Mouse (Mus musculus) kidney, embryonic 14.5 days (tissue): ENCODE measurements at regions not wholly inside any gene's neighbourhood (a gene's known extent, or its start where the extent isn't known, plus 50 kb on each side); places are given as distances from the start of the nearest gene placed in this dataset.

ENCODE experiments used
- ATAC-seq: fragments of 200-750 bp; cut with Nextera tagmentation; 2 replicates; pipeline ENCODE4 v1.8.0; 2017; ENCODE audit warnings: moderate number of reproducible peaks, mild to moderate bottlenecking, moderate TSS enrichment, moderate library complexity; ENCODE audit not compliant: low FRiP score, low TSS enrichment
- H3K27ac ChIP-seq: fragments of 300-500 bp; sonication (generic); 2 replicates; pipeline ENCODE4 v1.5.1; 2014; ENCODE audit warnings: low read depth, mild to moderate bottlenecking, low read length, moderate library complexity, mixed read lengths
- H3K27me3 ChIP-seq: fragments of 300-500 bp; sonication (generic); 2 replicates; pipeline ENCODE4 v1.6.1; 2014; ENCODE audit warnings: mild to moderate bottlenecking, low read length; ENCODE audit not compliant: control insufficient read depth, insufficient read depth
- H3K36me3 ChIP-seq: fragments of 300-500 bp; sonication (generic); 2 replicates; pipeline ENCODE4 v1.6.1; 2014; ENCODE audit warnings: low read length, mixed read lengths; ENCODE audit not compliant: control insufficient read depth, insufficient read depth
- H3K4me1 ChIP-seq: fragments of 300-500 bp; sonication (generic); 2 replicates; pipeline ENCODE4 v1.6.1; 2014; ENCODE audit warnings: low read length, mixed read lengths; ENCODE audit not compliant: control insufficient read depth, insufficient read depth
- H3K4me2 ChIP-seq: fragments of 300-500 bp; sonication (generic); replicated peaks from 2 replicates; pipeline ENCODE4 v1.6.1; 2014; ENCODE audit warnings: low read depth, mild to moderate bottlenecking, low read length
- H3K4me3 ChIP-seq: fragments of 300-500 bp; sonication (generic); 2 replicates; pipeline ENCODE4 v1.5.1; 2014; ENCODE audit warnings: mild to moderate bottlenecking, low read length
- H3K9ac ChIP-seq: fragments of 300-500 bp; sonication (generic); 2 replicates; pipeline ENCODE4 v1.6.1; 2014; ENCODE audit warnings: low read depth, mild to moderate bottlenecking, low read length, moderate library complexity
- H3K9me3 ChIP-seq: fragments of 300-500 bp; sonication (generic); 2 replicates; pipeline ENCODE4 v1.6.1; 2016; ENCODE audit warnings: low read length; ENCODE audit not compliant: control insufficient read depth
- WGBS: fragments of 180-500 bp; shearing (Covaris S2); extraction: QIAGEN DNeasy Blood & Tissue Kit; methylation state at CpG from one replicate; pipeline ENCODE4 v1.1.7; 2014; 5-methylcytosine and 5-hydroxymethylcytosine counted together

DNA sequence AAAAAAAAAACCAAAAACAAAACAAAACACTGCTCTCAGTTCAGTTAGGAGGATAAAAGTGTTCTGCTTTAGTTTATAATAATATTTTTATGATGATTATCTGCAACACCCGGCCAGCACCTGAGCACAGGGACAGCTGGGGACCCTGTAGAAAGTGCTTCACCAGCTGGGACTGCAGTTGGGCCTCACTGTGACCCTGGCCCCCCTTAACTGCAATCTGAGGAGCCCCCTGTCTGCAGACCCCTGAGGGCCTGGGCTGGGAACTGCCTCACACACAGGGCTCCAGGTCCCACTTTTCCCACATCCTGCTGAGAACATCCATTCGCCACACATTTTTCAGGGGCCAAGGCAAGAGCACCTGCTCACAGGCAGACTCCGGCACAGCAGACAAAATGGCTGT is 437.6 kb downstream of the Rps24 start:
- Histone ChIP-seq H3K4me3 (no peak overlapping the region), H3K27ac (no peak overlapping the region), H3K27me3 (no peaks in the 10 kb centered on the region), H3K9ac (no peak overlapping the region), H3K4me1 (0 out of 2 replicates have a peak, but pooled peaks cover 3% of the 10 kb centered on the region), H3K4me2 (no peak overlapping the region), H3K36me3 (no peaks in the 10 kb centered on the region), H3K9me3 (no peaks in the 10 kb centered on the region)
- 76% methylated on average over 3 of the region's 3 CpGs for WGBS
- no peak for ATAC-seq

DNA sequence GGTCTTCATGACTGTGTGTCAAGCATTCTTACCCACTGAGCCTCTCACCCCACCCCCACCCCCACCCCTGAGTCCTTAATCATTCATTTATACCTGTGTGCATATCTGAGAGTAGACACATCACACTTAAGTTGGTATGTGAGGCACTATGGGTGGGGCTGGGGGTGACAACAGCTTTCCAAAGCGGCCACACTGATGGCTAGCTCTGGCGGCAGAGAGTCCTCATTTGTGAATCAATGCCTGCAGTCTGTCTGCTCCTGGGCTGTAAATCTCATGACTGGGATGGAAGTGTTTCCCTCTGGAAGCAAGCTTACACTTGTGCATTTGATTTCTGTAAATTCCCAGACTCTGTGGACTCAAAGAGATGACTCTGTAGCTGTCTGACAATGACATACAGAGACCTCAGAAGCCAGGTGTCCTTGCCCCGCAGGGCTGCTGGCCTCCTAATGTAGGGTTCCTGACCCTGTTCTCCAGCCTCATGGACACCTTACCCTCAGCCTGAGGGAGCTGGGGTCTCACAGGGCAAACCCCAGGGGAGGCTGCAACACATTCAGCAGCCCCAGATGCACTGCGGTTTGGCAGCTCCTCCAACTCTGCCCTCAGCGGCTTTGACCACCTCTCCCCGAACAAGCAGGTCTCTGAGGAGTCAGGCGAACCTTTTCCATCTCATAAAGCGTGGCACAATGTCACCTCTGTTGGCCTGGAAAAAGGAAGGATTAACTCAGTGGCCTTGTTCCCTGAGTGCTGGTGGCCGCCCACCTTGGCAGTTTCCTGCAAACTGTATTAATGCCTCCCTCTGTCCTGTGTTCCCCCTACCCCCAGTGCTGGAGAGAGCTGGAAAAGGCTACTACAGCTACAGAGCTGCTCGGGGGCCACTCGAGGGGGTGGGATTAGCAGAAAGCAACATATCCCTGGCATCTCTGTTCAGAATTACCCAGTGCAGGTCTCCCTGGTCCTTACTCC is 439.4 kb downstream of the Rps24 start:
- H3K27me3 ChIP-seq: no peaks in the 10 kb centered on the region
- no peak overlapping the region for H3K27ac ChIP-seq
- H3K9ac ChIP-seq: no peak overlapping the region
- no peaks in the 10 kb centered on the region for H3K36me3 ChIP-seq
- H3K9me3 ChIP-seq: no peaks in the 10 kb centered on the region
- H3K4me2 ChIP-seq: no peak overlapping the region
- ATAC-seq: no peak
- no peak overlapping the region for H3K4me3 ChIP-seq
- WGBS: 31% methylated on average over 11 of the region's 11 CpGs
- H3K4me1 ChIP-seq: peaks cover 8% of the 10 kb centered on the region; the same call in 1 of the 2 replicates

DNA sequence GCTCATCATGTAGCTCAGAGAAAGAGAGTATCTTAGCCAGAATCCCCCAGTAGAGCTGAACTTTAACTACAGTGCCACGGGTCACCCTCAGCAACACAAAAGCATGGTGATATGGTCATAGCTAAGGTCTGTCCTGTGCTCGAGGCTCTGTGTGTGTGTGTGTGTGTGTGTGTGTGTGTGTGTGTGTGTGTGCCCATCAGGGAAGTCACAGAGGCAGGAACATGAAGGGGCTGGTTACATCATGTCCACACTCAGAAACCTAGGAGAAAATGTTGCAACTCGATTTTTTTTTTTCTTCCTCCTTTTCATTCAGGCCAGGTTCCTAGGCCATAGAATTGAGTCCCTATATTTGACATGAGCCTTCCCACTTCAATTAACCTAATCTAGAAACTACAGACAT is 441.8 kb downstream of the Rps24 start:
- Histone ChIP-seq H3K9ac (no peak overlapping the region), H3K4me3 (no peak overlapping the region), H3K27me3 (no peaks in the 10 kb centered on the region), H3K36me3 (no peaks in the 10 kb centered on the region), H3K4me1 (peaks cover 8% of the 10 kb centered on the region; the same call in 1 of the 2 replicates), H3K9me3 (no peaks in the 10 kb centered on the region), H3K4me2 (no peak overlapping the region), H3K27ac (no peak overlapping the region)
- no peak for ATAC-seq
- WGBS: 79% methylated on average over 3 of the region's 3 CpGs

DNA sequence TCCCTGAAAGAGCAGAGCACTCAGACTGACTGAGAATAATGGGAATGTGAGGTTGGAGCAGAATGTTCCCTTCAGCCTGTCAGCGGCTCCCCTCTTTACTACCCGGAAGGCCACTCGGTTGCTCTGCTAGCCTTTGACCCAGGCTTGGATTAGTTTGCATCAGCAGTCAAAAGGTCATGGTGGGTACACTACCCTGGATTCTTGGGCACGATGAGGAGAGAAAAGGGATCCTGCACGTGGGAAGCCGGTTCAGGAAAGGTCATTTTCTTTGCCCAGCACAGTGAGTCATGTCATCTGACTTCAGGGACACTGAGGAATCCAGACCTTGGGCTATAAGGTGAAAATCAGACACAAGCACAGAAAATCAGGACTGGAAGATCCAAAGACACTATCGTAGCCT is 443.3 kb downstream of the Rps24 start:
- WGBS: 19% methylated on average over 7 of the region's 7 CpGs
- no peak overlapping the region for H3K9ac ChIP-seq
- H3K4me3 ChIP-seq: no peak overlapping the region
- H3K4me2 ChIP-seq: no peak overlapping the region
- H3K36me3 ChIP-seq: no peaks in the 10 kb centered on the region
- H3K27ac ChIP-seq: no peak overlapping the region
- no peaks in the 10 kb centered on the region for H3K9me3 ChIP-seq
- H3K4me1 ChIP-seq: peaks cover 8% of the 10 kb centered on the region; the same call in 1 of the 2 replicates
- ATAC-seq: no peak
- no peaks in the 10 kb centered on the region for H3K27me3 ChIP-seq

DNA sequence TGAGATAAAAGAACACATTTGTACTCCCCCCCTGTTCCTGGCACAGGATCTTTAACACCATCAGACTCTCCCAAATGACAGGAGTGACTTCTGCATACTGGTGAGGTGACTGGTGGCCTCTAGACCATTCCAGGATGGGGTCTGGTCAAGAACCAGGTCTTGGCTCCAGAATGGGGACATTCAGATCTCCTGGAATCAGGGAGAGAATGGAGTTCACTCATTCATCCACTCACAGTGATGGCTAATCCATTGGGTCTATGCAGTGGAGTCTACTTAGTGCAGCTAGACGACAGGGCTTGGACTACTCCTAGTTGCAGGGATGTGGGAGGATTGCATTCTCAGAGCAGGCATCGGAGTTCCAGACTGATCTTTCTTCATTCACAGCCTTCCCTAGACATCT is 451.0 kb downstream of the Rps24 start:
- ATAC-seq: no peak
- Histone ChIP-seq H3K4me1 (no peaks in the 10 kb centered on the region), H3K27ac (no peak overlapping the region), H3K36me3 (no peaks in the 10 kb centered on the region), H3K9ac (no peak overlapping the region), H3K27me3 (no peaks in the 10 kb centered on the region), H3K9me3 (no peaks in the 10 kb centered on the region), H3K4me3 (no peak overlapping the region), H3K4me2 (no peak overlapping the region)
- 81% methylated on average over 2 of the region's 2 CpGs for WGBS

DNA sequence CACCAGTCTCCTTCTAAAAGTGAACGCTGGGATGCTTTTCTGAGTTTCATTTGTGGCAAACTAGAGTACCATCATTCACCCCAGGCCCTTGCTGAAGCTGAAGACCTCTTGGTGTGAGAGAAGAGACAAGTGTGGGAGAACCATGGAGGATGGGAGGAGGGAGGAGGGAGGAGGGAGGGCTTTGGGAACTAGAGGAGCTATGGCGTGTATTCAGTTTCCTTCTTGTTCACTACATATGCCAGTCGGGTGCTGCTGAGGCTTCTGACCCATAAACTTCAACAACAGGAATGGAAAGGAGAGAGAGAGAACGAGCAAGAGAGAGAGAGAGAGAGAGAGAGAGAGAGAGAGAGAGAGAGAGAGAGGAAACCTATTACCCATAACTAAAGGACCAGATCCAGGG is 452.1 kb downstream of the Rps24 start:
- ATAC-seq: no peak
- H3K27ac ChIP-seq: no peak overlapping the region
- no peak overlapping the region for H3K4me2 ChIP-seq
- no peaks in the 10 kb centered on the region for H3K4me1 ChIP-seq
- WGBS: 69% methylated on average over 4 of the region's 4 CpGs
- H3K4me3 ChIP-seq: no peak overlapping the region
- no peaks in the 10 kb centered on the region for H3K36me3 ChIP-seq
- H3K27me3 ChIP-seq: no peaks in the 10 kb centered on the region
- H3K9me3 ChIP-seq: no peaks in the 10 kb centered on the region
- no peak overlapping the region for H3K9ac ChIP-seq

DNA sequence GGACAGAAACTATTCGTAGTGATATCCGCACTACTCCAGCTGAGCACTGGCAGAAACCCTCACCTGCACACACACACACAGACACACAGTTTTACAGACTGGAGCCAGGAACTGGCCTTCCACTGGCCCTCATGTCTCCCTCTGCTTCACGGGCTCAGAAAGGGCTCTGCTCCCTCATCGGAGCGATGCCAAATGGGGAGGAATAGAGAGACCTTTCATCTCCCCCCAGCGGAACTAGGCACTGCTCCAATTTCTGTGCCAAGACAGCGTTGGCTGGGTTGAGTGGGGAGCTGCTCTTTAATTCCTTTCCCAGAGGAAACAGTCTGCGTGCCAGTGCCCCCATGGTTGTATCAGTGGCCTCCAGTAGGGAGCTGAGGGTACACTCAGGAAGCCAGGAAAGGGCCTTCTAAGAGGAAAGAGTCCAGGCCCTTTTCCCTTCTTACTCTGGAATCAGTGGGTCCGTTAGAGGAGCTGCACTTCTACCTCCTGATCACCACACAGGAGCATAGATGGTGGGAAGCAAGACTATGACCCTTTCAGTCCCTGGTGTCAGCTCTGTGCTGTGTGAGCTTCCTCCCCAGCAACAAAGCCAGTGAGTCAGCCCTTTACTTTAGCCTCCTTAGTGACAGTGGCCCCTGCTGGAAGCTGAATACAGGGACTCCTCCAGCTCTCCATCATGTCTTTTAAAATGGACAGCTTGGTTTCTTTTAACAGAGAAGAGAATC is 452.7 kb downstream of the Rps24 start:
- Histone ChIP-seq H3K27ac (no peak overlapping the region), H3K4me2 (no peak overlapping the region)
- ATAC-seq: no peak

DNA sequence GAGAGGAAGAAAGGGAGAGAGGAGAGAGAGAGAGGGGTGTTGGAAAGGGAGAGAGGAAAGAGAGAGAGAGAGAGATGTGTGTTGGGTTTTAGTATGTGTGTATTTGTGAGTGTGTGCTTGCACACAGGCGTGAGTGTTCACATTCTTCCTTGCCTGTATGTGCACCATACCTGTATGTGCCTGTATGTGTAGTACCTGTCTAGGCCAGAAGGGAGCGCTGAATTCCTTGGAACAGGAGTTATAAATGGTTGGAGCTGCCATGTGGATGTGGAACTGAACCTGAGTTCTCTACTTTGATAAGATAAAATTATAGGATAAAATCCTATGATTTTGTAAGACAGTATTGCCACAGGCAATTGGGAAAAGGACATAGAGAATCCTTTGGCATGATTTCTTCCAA is 458.8 kb downstream of the Rps24 start:
- WGBS: 41% methylated on average over 2 of the region's 2 CpGs
- H3K27me3 ChIP-seq: no peaks in the 10 kb centered on the region

More for the DNA sequence above, 452.7 kb downstream of the Rps24 start:
- Histone ChIP-seq H3K9ac (no peak overlapping the region), H3K9me3 (no peaks in the 10 kb centered on the region), H3K36me3 (no peaks in the 10 kb centered on the region), H3K4me3 (no peak overlapping the region), H3K27me3 (no peaks in the 10 kb centered on the region), H3K4me1 (no peaks in the 10 kb centered on the region)
- 69% methylated on average over 9 of the region's 9 CpGs for whole genome bisulfite sequencing

DNA sequence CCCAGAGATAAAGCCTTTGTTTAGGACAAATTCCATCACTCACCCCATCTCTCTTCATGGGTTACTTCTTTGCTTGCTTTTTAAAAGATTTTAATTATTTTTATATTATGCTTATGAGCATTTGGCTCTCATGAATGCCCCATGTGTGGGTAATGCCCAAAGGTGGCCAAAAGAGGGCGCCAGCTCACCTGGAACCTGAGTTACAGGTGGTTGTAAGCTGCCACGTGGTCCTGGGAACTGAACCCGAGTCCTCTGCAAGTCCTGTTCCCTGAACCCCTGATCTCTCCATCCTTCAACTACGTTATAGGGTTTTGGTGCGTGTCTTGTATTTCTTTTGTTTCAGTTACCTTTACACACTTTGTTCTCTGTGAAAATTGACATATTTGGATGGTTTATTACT is 460.2 kb downstream of the Rps24 start:
- no peak overlapping the region for H3K4me3 ChIP-seq
- H3K27ac ChIP-seq: no peak overlapping the region
- H3K4me1 ChIP-seq: no peaks in the 10 kb centered on the region
- no peak overlapping the region for H3K4me2 ChIP-seq
- no peaks in the 10 kb centered on the region for H3K36me3 ChIP-seq
- H3K27me3 ChIP-seq: no peaks in the 10 kb centered on the region
- peaks cover 3% of the 10 kb centered on the region; the same call in 1 of the 2 replicates for H3K9me3 ChIP-seq
- H3K9ac ChIP-seq: no peak overlapping the region
- 85% methylated on average over 5 of the region's 5 CpGs for WGBS
- ATAC-seq: no peak

More for the DNA sequence above, 458.8 kb downstream of the Rps24 start:
- Histone ChIP-seq H3K9ac (no peak overlapping the region), H3K9me3 (peaks cover 3% of the 10 kb centered on the region; the same call in 1 of the 2 replicates), H3K27ac (no peak overlapping the region), H3K36me3 (no peaks in the 10 kb centered on the region), H3K4me2 (no peak overlapping the region), H3K4me3 (no peak overlapping the region), H3K4me1 (no peaks in the 10 kb centered on the region)
- ATAC-seq: no peak
